Mouse (Mus musculus) thymus, postnatal 4 days (tissue): ENCODE data around the gene Cyb561d2.

ENCODE experiments used
- DNase-seq: peaks from one replicate; pipeline ENCODE4 v3.0.0; 2021

Cyb561d2 gene

DNA sequence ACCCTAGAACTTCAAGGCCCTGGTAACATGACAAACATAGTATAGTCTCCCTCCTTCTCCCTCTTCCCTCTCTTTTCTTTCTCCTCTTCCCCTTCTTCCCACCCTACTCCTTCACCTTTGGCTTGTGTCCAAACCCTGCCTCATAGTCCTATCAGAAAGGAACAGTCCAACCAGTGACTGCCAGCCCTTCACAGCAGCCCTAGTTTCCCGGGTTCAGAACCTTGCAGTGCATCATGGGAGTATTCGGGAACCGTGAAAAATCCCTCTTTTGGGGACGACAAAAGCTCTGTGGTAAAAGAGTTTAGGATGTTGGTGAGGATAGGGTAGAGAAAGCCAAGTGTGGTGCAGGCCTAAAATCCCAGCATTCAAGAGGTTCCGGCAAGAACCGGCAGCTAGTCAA lies 21.7 kb downstream of the Cyb561d2 start:
- no peak for DNase-seq

- peak; percentile 93 for DNase-seq
These were observed 27.6 kb downstream of the Cyb561d2 start for GRCm38 (mm10) chr9:107514303-107514955.

DNA sequence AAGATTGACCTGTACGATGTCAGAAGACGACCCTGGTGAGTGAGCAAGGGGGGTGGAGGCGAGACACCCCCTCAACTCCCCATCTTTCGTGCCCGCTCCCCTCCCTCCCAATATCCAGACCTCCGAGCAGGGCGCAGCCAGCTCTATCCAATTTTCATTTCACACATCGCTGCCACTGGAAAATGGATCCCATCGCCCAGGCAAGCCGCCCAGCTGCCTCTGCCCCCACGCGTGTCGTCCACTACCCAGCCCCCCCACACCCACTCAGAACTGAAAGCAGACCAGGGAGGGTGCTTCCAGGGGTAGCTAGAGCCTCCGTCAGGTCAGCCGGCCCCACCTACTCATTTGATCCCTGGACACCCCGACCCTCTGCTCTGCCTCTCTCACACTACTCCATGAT lies 29.7 kb downstream of the Cyb561d2 start:
- no peak for DNase-seq

GRCm38 (mm10) chr9:107511436-107511835 lies 30.6 kb downstream of the Cyb561d2 start:
- DNase-seq: no peak

- DNase-seq: no peak
These were observed 31.5 kb downstream of the Cyb561d2 start for GRCm38 (mm10) chr9:107510384-107511100.

DNA sequence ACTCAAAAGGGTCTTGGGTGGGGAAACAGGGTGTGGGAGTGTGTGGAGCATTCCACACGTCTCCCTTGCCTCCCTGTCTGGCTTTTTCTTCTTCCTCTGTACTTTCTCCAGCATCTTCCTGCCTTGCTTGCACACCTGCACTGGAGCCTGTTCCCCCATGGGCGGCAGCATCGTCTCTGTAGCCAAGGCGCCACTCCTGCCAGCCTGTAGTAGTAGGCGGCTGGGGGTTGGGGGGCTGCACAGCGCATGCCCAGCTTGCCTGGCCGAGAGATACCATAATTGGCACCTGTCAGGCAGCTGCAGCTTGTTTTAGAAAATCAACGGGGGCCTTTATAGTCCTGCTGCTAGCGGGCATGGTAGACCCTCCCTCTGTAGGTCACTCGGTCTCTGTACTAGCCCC lies 33.7 kb downstream of the Cyb561d2 start:
- peak; percentile 49 for DNase-seq

GRCm38 (mm10) chr9:107504662-107505537 lies 37.1 kb downstream of the Cyb561d2 start:
- no peak for DNase-seq

- DNase-seq: no peak
These were observed 39.7 kb downstream of the Cyb561d2 start for GRCm38 (mm10) chr9:107502131-107502846.

DNA sequence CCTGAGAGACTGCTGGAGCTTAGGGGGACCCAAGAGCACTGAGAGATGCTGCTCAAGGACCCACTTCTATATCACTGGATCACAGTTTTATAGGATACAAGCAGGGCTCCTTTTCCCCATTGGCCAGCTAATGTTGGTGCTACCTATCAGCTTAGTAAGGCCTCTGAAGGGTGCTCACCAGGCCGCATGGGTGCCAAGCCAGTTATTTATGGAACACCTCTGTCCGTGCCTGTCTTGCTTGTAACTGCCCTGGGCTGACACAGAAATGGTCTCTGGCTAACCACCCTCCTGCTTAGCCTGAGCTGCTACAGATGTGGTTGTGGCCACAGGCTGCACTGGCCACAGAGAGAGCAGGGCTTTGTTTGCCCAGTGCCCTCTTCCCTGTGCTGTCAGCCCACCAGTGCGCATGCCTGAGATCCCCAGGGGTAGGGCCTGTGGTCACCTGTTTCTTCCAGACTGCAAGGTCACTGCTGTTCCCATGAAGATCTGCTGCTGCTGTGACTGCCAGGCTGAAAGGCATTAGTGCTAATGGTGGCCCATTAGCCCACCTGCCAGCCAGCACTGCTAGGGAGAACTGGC lies 41.2 kb downstream of the Cyb561d2 start:
- DNase-seq: no peak

DNA sequence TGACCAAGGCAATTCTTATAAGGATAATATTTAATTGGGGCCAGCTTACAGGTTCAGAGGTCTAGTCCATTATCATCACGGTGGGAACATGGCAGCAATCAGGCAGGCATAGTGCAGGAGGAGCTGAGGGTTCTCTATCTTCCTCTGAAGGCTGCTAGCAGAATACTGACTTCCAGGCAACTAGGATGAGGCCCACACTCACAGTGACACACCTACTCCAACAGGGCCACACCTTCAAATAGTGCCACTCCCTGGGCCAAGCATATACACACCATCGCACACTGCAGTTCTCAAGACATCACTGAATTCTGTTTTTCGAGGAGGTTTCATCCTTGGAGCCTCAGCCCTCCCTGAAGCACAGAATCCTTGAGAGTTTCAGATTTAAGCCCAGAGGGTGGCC lies 45.6 kb downstream of the Cyb561d2 start:
- DNase-seq: no peak

DNA sequence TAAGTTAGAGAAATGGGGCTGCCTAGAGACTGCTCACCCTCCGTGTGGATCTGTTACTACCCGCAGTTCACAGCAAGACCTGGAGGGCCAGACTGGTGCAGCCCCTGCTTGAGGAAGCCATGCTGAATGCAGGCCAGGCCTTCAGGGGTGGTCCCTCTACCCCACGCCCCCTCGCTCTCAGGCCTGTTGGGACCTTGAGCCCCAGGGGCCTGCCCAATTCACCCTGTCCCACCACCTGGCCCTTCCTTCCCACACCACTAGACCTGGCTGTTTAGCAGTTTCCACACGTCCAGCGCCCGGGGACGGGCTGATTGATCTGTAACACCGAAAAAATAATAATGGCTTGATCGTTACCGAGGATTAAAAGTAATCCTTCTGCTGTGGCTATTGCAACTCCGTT lies 47.8 kb downstream of the Cyb561d2 start:
- no peak for DNase-seq

DNA sequence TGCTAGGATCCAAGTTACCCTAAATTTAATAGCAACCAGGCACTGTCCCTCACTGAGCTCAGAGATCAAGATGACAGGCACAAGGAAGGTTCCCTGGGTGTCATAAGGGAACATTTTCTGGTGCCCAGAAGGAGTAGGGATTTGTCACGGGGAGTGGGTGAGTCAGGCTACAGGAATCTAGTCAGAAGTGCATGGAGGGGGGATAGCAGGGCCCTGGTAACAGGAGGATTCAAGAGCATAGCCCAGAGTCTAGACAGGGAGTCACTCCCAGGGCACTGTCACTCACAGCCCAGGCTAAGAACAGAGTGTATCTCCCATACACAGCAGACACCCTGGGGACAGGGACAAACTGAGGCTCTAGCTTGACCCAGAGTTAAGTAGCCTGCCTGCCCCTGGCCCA lies 48.5 kb downstream of the Cyb561d2 start:
- DNase-seq: no peak

- no peak for DNase-seq
These were observed 51.4 kb downstream of the Cyb561d2 start for GRCm38 (mm10) chr9:107490625-107491024.

DNA sequence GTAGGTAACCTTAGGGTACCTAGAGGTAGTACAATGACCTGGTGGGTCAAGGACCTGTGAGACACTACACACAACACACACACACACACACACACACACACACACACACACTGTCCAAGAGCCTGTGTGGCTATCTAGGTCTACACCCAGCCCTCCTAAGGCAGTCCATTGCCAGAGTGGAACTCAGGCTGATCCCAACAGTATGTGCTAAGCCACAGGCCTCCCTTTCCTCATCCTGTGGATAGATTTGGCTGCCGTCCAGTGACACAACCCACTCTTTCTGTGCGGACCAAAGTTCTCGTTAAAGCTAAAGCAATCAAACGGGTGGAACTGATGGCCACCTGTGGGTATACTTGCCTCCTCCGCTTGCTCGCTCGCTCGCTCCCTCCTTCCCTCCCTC lies 51.8 kb downstream of the Cyb561d2 start:
- DNase-seq: no peak
